Mouse (Mus musculus) effector memory CD4-positive, alpha-beta T cell, adult 7 months (primary cell): ENCODE results near the gene Endou. TPM values are rescaled to one million over a fixed set of nuclear protein-coding genes. Genes with fewer than 3 reads are reported as not detected.

Experiments used
- polyA plus RNA-seq: library from polyadenylated mRNA; unstranded; fragments of 100-300 nt; shearing (Covaris generic); gene quantifications from one replicate; pipeline ENCODE4 v1.2.1, GENCODE M21; 2017

Endou gene
- not detected for polyA plus RNA-seq

DNA sequence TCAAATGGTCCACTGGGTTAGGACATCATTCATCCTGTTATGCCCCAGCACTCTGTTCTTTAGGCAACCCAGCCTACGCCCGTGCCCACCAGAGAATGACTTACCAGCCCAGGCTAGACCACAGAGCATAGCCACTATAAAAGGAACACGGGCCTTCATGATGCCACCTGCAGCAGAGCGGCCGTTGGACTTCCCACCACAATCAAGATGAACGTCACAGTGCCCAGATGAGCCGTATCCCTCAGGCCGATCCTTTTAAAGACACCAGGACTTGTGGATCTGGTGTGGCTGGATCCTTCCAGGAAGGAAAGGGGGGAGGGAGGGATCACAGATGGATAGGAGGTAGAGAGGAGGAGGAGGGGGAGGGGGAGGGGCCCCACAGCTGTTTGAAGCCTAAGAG lies at the start of gene Endou:
Gene Endou (minus strand): TSS at position 229 of the 400 bp plus-strand sequence.

DNA sequence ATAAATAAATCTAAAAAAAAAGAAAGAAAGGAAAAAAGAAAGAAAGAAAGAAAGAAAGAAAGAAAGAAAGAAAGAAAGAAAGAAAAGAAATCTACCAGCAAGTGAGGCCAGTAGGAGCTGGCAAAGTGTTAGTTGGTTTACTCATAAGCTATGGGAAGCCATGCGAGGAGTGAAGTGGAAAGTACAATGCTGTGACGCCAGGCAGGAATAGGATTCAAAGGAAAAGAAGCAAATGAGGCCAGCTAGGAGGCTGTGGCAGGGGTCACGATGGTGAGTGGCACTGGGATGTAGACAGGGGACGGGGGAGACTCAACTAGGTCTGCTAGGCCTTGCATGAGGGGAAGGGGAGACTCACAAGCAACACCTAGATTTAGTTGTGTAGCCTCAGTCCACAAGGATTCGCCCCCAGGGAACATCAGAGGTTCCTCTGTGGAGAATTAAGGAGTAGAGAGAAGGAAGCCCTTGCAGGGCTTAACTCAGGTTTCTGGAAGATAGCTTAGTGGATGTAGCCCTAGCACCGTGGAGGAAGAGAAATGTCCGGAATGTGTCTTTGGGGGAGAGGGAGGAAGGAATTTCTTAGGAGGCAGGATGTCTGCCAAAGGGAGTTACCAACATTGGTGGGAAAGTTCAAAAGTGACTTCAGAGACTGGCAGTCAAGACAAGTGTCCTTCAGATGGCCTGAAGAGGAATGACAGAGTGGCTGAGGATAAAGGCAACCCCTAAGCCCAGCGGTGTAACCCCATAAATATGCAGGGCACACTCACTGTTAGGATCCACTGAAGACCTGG lies 47.4 kb upstream of the Endou start, which contains the start of gene Slc48a1:
Gene Slc48a1 (plus strand): TSS at position 210 of the 788 bp plus-strand sequence.

DNA sequence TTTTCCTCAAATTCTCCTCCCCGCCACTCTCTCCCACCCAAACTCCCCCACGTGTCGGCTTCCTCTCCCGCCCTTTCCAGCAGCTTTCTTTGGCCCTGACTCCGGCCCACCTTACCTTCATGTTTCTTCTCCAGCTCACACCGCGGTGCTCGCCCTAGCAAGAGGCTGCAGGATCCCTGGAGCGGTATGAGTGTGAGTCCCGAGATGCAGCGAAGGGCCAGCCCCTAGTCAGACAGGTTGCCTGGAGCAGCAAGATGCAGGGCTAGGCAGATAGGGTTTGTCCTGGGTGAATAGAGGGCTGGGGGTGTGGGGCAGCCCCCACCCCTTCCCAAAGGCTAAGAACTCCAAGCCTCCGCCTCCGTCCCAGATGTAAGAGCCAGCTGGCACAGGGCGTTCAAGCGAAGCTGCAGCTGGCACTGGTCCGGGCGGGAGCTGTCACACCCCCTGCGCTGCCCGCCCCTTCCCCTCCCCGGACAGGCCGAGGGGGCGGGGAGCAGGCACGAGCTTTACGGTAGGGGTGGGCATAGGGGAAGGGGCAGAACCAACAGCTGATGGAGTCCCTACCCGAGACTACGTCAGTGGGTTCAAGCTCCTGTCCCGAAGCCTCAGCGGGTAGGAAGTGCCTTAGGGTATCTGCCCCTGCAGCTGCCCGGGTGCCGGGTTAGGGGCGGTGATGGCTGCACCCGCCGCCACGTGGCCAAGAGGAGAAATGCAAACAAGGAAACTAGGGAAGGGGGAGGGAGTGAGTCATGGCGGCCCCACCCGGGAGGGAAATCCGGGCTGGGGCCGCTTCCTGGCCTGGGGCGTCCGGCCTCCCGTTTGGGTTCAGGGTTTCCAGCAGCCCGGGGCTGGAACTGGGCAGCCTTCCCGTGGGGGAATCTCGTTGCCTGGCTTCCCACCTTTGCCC lies 36.4 kb upstream of the Endou start, which contains the start of gene Rapgef3:
Gene Rapgef3 (minus strand): TSS at position 693 of the 907 bp plus-strand sequence.

GRCm38 (mm10) chr15:97705211-97706050 lies 25.7 kb downstream of the Endou start, which contains the start of gene Rpap3:
TSS of gene Rpap3 (minus strand) at chr15:97705825.

Other genes with a start within 250 kb of the Endou start
- 32.1 TPM for gene Rpap3, start 25.5 kb downstream of the Endou start, polyA plus RNA-seq
- 2.2 TPM for gene Rapgef3, start 36.6 kb upstream of the Endou start, polyA plus RNA-seq
- 37.0 TPM for gene Slc48a1, start 47.2 kb upstream of the Endou start, polyA plus RNA-seq
- gene Hdac7, start 113.2 kb upstream of the Endou start, polyA plus RNA-seq = 43.6 TPM
- gene Vdr, start 179.3 kb upstream of the Endou start, polyA plus RNA-seq = 0.20 TPM
- 11.9 TPM for gene Tmem106c, start 232.9 kb upstream of the Endou start, polyA plus RNA-seq